Mouse (Mus musculus) adrenal gland, postnatal 0 days (tissue): ENCODE results near the gene Actn1. TPM values are rescaled to one million over a fixed set of nuclear protein-coding genes. Genes with fewer than 3 reads are reported as not detected.

ENCODE experiments used
- polyA plus RNA-seq: library from polyadenylated mRNA; unstranded; fragments of >200 nt; fragmentation: Nextera tagmentation; extraction: Ambion mirVana; gene quantifications from 2 replicates; pipeline ENCODE4 v1.2.1, GENCODE M21; 2015

Gene Actn1
- polyA plus RNA-seq, result 13.6 and 17.0 TPM in 2 replicates

DNA sequence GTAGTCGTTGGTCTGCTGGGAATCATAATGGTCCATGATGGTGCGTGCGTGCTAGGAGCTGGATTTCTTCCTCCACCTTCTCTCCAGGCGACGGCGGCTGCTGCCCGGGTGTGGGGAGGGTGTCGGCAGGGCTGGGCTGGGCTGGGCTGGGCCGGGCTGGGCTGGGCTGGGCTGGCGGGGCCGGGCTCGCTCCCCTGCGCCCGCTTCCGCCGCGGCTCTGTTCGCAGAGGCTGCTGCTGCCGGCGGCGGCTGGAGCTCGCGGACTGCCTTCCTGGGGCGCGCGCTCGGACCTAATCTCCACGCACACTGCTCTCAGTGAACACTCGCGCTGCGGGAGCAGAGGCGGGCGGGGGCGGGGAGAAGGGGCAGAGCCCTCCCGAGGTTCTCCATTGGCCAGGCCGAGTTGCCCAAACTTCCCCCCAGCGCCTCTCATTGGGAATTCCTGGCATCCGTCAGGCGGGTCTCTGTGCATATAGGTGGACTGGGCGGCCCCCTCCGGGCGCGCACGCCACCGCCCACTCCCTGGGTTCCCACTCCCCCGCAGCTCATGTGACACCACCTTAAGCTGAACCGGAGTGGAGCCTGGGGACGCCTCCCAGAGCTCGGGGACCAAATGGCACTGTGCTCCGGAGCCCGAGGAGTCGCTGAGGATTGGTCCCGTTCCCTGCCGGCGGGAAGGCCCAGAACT is at the start of gene Actn1:
Actn1 (minus strand) TSS at position 316 of the 688 bp plus-strand sequence.

Other genes with a start within 250 kb of the Actn1 start
- gene Zfp36l1, start 147.4 kb downstream of the Actn1 start, polyA plus RNA-seq, result 115 and 139 TPM in 2 replicates
- 8.4 and 12.8 TPM in 2 replicates for gene Dcaf5, start 176.2 kb upstream of the Actn1 start, polyA plus RNA-seq
- gene Exd2, start 202.7 kb upstream of the Actn1 start, polyA plus RNA-seq, result 13.7 and 13.8 TPM in 2 replicates